Mouse (Mus musculus) G1E (cell line): ENCODE results near the gene Smarca4.

Experiments
- CTCF ChIP-seq: IDR thresholded peaks from 2 replicates; pipeline ENCODE4 v1.5.1; 2012; ENCODE audit warnings: low read depth, low read length, inconsistent platforms, mixed read lengths
- POLR2AphosphoS5 ChIP-seq: IDR thresholded peaks from 2 replicates; pipeline ENCODE4 v1.6.1; 2012; ENCODE audit warnings: low read depth, low read length, inconsistent platforms; ENCODE audit not compliant: insufficient replicate concordance
- TAL1 ChIP-seq: conservative IDR thresholded peaks from 2 replicates; pipeline ENCODE4 v1.6.1; 2012; ENCODE audit warnings: low read depth, low read length, inconsistent platforms, mixed read lengths

GRCm38 (mm10) chr9:21652263-21652662, 36.3 kb downstream of the Smarca4 start:
- no peak for TF ChIP-seq CTCF
- TF ChIP-seq POLR2AphosphoS5 = no peak
- no peak for TF ChIP-seq TAL1
